Mouse (Mus musculus) C2C12 (cell line): Measurements from ENCODE around the gene Olfr1440. TPM values are rescaled to one million over a fixed set of nuclear protein-coding genes. Genes with fewer than 3 reads are reported as not detected.
A peak's percentile ranks its signal among the peaks of the same experiment; 100 is the strongest.

Source experiments
- H3K27me3 ChIP-seq: one replicate; pipeline ENCODE4 v1.6.1; 2011; ENCODE audit not compliant: control insufficient read depth, insufficient read depth, insufficient read length
- H3K36me3 ChIP-seq: one replicate; pipeline ENCODE4 v1.6.1; 2011; ENCODE audit not compliant: control insufficient read depth, insufficient read depth
- H3K4me3 ChIP-seq: one replicate; pipeline ENCODE4 v1.5.1; 2011; ENCODE audit warnings: mild to moderate bottlenecking, control low read depth; ENCODE audit not compliant: poor library complexity, insufficient read depth, severe bottlenecking
- H3K79me2 ChIP-seq: one replicate; pipeline ENCODE4 v1.6.1; 2011; ENCODE audit not compliant: control insufficient read depth, insufficient read depth
- H3K79me3 ChIP-seq: one replicate; pipeline ENCODE4 v1.6.1; 2011; ENCODE audit warnings: low read depth, control low read depth
- H3ac ChIP-seq: one replicate; pipeline ENCODE3; 2011; ENCODE audit warnings: low read depth; ENCODE audit not compliant: control insufficient read depth, insufficient read length
- CEBPB ChIP-seq: IDR thresholded peaks from one replicate; pipeline ENCODE4 v1.6.1; 2011; ENCODE audit warnings: low read depth, mild to moderate bottlenecking, control low read depth, moderate library complexity
- CTCF ChIP-seq: IDR thresholded peaks from one replicate; pipeline ENCODE4 v1.5.1; 2011; ENCODE audit not compliant: control insufficient read depth, insufficient read depth, insufficient read length
- FOSL1 ChIP-seq: IDR thresholded peaks from one replicate; pipeline ENCODE4 v1.8.0; 2011; ENCODE audit warnings: mild to moderate bottlenecking, low read length; ENCODE audit not compliant: poor library complexity, insufficient read depth, severe bottlenecking
- MAX ChIP-seq: IDR thresholded peaks from one replicate; pipeline ENCODE4 v1.6.1; 2011; ENCODE audit warnings: mild to moderate bottlenecking, control low read depth
- MYOD1 ChIP-seq: IDR thresholded peaks from one replicate; pipeline ENCODE4 v1.6.1; 2011; ENCODE audit warnings: low read depth; ENCODE audit not compliant: control insufficient read depth, insufficient read length
- MYOG ChIP-seq: IDR thresholded peaks from one replicate; pipeline ENCODE4 v1.6.1; 2011; ENCODE audit not compliant: control insufficient read depth, insufficient read length; ENCODE audit errors: extremely low read depth
- USF1 ChIP-seq: IDR thresholded peaks from one replicate; pipeline ENCODE4 v1.6.1; 2011; ENCODE audit warnings: low read depth, mild to moderate bottlenecking, control low read depth, moderate library complexity
- polyA plus RNA-seq: library from polyadenylated mRNA; unstranded; fragments of >200 nt; fragmentation: generic; extraction: Trizol; gene quantifications from one replicate; pipeline ENCODE4 v1.2.1, GENCODE M21; 2012; ENCODE audit warnings: missing spikeins

Olfr1440 gene
- polyA plus RNA-seq, 1 experiment = not detected

GRCm38 (mm10) chr19:12435750-12436524, 48.9 kb downstream of the Olfr1440 start:
- Histone ChIP-seq H3K79me2 (no peaks in the 10 kb centered on the region), H3K27me3 (no peaks in the 10 kb centered on the region), H3K36me3 (no peaks in the 10 kb centered on the region), H3K4me3 (no peak overlapping the region), H3K79me3 (no peaks in the 10 kb centered on the region), H3ac (no peak overlapping the region)
- TF ChIP-seq MYOG = no peak
- TF ChIP-seq FOSL1 = no peak
- TF ChIP-seq USF1 = no peak
- no peak for TF ChIP-seq MAX
- TF ChIP-seq CEBPB = no peak
- TF ChIP-seq CTCF = no peak
- no peak for TF ChIP-seq MYOD1

GRCm38 (mm10) chr19:12439581-12439980, 52.5 kb downstream of the Olfr1440 start:
- no peaks in the 10 kb centered on the region for H3K27me3 ChIP-seq

GRCm38 (mm10) chr19:12440103-12440725, 53.1 kb downstream of the Olfr1440 start:
- Histone ChIP-seq H3K79me3 (no peaks in the 10 kb centered on the region), H3K79me2 (no peaks in the 10 kb centered on the region), H3K36me3 (no peaks in the 10 kb centered on the region), H3K4me3 (no peak overlapping the region), H3K27me3 (no peaks in the 10 kb centered on the region), H3ac (no peak overlapping the region)
- TF ChIP-seq MYOD1 (no peak), FOSL1 (no peak), USF1 (no peak)

More at GRCm38 (mm10) chr19:12439581-12439980, 52.5 kb downstream of the Olfr1440 start:
- no peak overlapping the region for H3ac ChIP-seq
- H3K79me3 ChIP-seq = no peaks in the 10 kb centered on the region
- no peaks in the 10 kb centered on the region for H3K79me2 ChIP-seq
- H3K4me3 ChIP-seq = no peak overlapping the region
- no peaks in the 10 kb centered on the region for H3K36me3 ChIP-seq
- no peak for TF ChIP-seq MYOD1
- no peak for TF ChIP-seq MAX
- no peak for TF ChIP-seq USF1
- no peak for TF ChIP-seq FOSL1
- no peak for TF ChIP-seq MYOG
- TF ChIP-seq CTCF = no peak
- no peak for TF ChIP-seq CEBPB

GRCm38 (mm10) chr19:12442560-12442959, 55.5 kb downstream of the Olfr1440 start:
- Histone ChIP-seq H3ac (no peak overlapping the region), H3K79me2 (no peaks in the 10 kb centered on the region), H3K79me3 (no peaks in the 10 kb centered on the region), H3K4me3 (no peak overlapping the region), H3K36me3 (no peaks in the 10 kb centered on the region), H3K27me3 (no peaks in the 10 kb centered on the region)
- TF ChIP-seq MAX (no peak), MYOG (no peak), USF1 (no peak), FOSL1 (no peak), CTCF (no peak), MYOD1 (no peak), CEBPB (no peak)

GRCm38 (mm10) chr19:12445014-12445413, 57.9 kb downstream of the Olfr1440 start:
- no peak for TF ChIP-seq FOSL1
- TF ChIP-seq CEBPB = peak; percentile 70
- Histone ChIP-seq H3K79me3 (no peaks in the 10 kb centered on the region), H3K4me3 (no peak overlapping the region), H3K27me3 (no peaks in the 10 kb centered on the region), H3ac (no peak overlapping the region), H3K79me2 (no peaks in the 10 kb centered on the region), H3K36me3 (no peaks in the 10 kb centered on the region)

Other genes starting within 250 kb of the Olfr1440 start
- not detected for gene Olfr1555-ps1, start 217.2 kb upstream of the Olfr1440 start, polyA plus RNA-seq
- gene Olfr1431, start 186.6 kb upstream of the Olfr1440 start, polyA plus RNA-seq = not detected
- gene Olfr1432, start 154.7 kb upstream of the Olfr1440 start, polyA plus RNA-seq = not detected
- not detected for gene Olfr262, start 145.6 kb upstream of the Olfr1440 start, polyA plus RNA-seq
- not detected for gene Olfr235, start 126.2 kb upstream of the Olfr1440 start, polyA plus RNA-seq
- gene Olfr1434, start 107.4 kb upstream of the Olfr1440 start, polyA plus RNA-seq = not detected
- not detected for gene Olfr1436, start 88.1 kb upstream of the Olfr1440 start, polyA plus RNA-seq
- gene Olfr1437, start 62.2 kb upstream of the Olfr1440 start, polyA plus RNA-seq = not detected
- gene Olfr1438-ps1, start 51.4 kb upstream of the Olfr1440 start, polyA plus RNA-seq = not detected
- gene Olfr1441, start 30.2 kb downstream of the Olfr1440 start, polyA plus RNA-seq = not detected
- not detected for gene Pfpl, start 40.6 kb downstream of the Olfr1440 start, polyA plus RNA-seq
- 0.01 TPM for gene Mpeg1, start 73.5 kb downstream of the Olfr1440 start, polyA plus RNA-seq
- gene Dtx4, start 114.2 kb downstream of the Olfr1440 start, polyA plus RNA-seq = 5.0 TPM
- gene Fam111a, start 158.5 kb downstream of the Olfr1440 start, polyA plus RNA-seq = 17.4 TPM
- not detected for gene Gm4952, start 212.7 kb downstream of the Olfr1440 start, polyA plus RNA-seq
- 0.08 TPM for gene Glyat, start 246.0 kb downstream of the Olfr1440 start, polyA plus RNA-seq